Mouse (Mus musculus) myocyte (in vitro differentiated cells): ENCODE measurements around the gene Gna11.

Experiments
- E2F4 ChIP-seq: IDR thresholded peaks from one replicate; pipeline ENCODE4 v1.6.1; 2011; ENCODE audit warnings: mild to moderate bottlenecking, control low read depth, moderate library complexity; ENCODE audit not compliant: insufficient read depth
- MAX ChIP-seq: IDR thresholded peaks from one replicate; pipeline ENCODE4 v1.6.1; 2011; ENCODE audit warnings: low read depth, mild to moderate bottlenecking, control low read depth
- POLR2A ChIP-seq: IDR thresholded peaks from one replicate; pipeline ENCODE4 v1.6.1; 2011; ENCODE audit warnings: low read depth, mild to moderate bottlenecking, control low read depth, moderate library complexity; ENCODE audit not compliant: insufficient read length
- TCF12 ChIP-seq: IDR thresholded peaks from one replicate; pipeline ENCODE4 v1.6.1; 2011; ENCODE audit warnings: mild to moderate bottlenecking, control low read depth; ENCODE audit not compliant: poor library complexity, insufficient read depth, severe bottlenecking
- USF1 ChIP-seq: IDR thresholded peaks from one replicate; pipeline ENCODE4 v1.6.1; 2011; ENCODE audit warnings: low read depth, mild to moderate bottlenecking, control low read depth, moderate library complexity

- TF ChIP-seq POLR2A = no peak
- TF ChIP-seq USF1 = no peak
- TF ChIP-seq E2F4 = no peak
- TF ChIP-seq MAX = no peak
- TF ChIP-seq TCF12 = no peak
Measured at GRCm38 (mm10) chr10:81483983-81484382, 61.0 kb downstream of the Gna11 start.
